Mouse (Mus musculus): ENCODE measurements around the gene Cdk5.
"Not testable (repeated sequence)": the region's sequence is repeated elsewhere in the genome, so short reads cannot be mapped to it uniquely, and the experiment has no call there.

Gene Cdk5

DNA sequence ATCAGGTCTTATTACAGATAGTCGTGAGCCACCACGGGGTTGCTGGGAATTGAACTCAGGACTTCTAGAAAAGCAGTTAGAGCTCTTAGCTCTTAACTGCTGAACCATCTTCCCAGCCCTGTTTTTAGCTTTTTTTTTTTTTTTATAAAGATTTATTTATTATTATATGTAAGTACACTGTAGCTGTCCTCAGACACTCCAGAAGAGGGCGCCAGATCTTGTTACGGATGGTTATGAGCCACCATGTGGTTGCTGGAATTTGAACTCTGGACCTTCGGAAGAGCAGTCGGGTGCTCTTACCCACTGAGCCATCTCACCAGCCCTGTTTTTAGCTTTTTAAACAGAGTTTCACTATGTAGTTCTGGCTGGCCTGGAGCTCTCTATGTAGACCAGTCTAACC lies 27.1 kb downstream of the Cdk5 start:
- DNase-seq, result not testable (repeated sequence)

GRCm38 (mm10) chr5:24394165-24394894 lies 29.0 kb downstream of the Cdk5 start:
- peak; percentile 96 to 98 for DNase-seq

DNA sequence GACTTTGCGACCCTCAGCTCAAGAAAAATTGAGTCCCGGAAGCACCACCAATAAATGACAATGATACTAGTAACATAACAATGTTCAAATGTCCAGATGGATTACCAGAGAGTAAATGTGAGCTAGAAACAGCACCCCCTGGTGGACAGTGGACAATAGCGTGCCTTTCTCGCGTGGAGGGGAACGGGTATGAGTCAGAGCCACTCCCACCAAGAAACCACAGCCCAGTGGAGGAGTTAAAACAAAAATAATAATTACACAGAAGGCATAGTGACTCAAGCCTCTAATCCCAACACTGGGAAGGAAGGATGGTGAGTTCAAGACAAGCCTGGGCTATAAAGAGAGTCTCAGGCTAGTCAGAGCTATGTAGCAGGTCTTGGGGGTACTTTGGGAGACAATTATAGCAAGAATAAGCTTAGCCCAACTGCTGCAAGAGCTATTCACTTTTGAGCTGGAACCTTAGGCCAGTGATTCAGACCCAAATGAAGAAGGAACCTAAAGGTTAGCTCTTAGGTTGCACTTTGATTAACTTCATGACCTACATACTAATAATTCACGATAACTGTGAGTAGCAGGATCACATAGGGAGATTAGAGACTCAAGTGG lies 29.8 kb downstream of the Cdk5 start, which contains the start of gene Abcb8:
TSS of gene Abcb8 (plus strand) at position 272 of the 606 bp plus-strand sequence.
- DNase-seq, result peak; percentile 84 to 91

- DNase-seq, result no peak
Measured at GRCm38 (mm10) chr5:24392724-24393123, 30.6 kb downstream of the Cdk5 start.

DNA sequence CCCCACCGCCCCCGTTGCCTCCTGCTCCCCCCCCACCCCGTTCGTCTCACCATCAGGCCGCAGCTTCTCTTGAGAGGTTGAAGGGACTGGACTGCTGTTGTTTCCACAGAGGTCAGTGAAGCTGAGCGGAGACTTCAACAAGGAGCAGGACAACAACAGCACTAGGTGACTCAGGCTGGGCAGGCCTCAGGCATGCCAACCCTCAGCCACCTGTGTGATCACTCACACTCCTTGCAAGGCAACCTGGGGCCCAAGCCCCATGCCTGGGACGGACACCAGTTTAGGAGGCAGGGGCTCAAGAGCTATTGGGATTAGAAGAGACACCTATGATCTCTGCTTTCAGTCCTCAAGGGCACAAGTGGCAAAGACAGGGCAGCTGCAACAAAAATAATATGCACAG lies 31.5 kb downstream of the Cdk5 start, which contains the start of gene Atg9b:
TSS of gene Atg9b (minus strand) at position 280 of the 400 bp plus-strand sequence.
- no peak for DNase-seq

- no peak for DNase-seq
Measured at GRCm38 (mm10) chr5:24389658-24390020, 33.7 kb downstream of the Cdk5 start.

GRCm38 (mm10) chr5:24389011-24389657 lies 34.2 kb downstream of the Cdk5 start:
- DNase-seq, result no peak

DNA sequence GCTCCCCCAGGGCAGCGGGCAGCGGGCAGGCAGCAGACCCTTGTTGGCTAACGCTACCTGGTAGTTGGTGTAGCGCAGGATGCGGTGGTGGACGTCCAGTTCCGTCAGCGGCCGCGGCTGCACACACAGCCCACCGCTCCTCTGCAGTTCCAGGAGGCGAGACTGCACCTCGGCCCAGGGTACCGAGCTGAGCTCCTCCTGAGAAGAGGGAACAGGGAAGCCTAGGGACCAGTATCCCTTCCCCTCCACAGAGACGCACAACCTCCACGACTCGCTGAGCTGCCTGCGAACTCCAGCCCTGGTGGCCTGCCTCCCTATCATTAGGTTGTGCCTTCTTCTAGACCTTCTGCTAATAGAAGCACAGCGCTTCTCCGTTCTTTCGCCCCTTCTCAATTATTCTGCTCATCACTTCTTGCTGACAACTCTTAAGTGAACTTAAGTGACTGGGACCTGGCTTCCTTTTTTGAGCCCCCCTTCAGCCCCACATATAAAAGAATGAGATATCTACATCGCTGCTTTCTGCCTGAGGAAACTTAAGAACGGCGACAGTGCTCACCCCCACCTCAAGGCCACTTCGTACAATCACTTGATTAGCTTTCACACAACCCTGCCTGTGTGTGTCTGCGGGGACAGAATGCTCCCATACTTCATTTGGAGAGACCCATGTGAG lies 34.9 kb downstream of the Cdk5 start:
- no peak for DNase-seq

DNA sequence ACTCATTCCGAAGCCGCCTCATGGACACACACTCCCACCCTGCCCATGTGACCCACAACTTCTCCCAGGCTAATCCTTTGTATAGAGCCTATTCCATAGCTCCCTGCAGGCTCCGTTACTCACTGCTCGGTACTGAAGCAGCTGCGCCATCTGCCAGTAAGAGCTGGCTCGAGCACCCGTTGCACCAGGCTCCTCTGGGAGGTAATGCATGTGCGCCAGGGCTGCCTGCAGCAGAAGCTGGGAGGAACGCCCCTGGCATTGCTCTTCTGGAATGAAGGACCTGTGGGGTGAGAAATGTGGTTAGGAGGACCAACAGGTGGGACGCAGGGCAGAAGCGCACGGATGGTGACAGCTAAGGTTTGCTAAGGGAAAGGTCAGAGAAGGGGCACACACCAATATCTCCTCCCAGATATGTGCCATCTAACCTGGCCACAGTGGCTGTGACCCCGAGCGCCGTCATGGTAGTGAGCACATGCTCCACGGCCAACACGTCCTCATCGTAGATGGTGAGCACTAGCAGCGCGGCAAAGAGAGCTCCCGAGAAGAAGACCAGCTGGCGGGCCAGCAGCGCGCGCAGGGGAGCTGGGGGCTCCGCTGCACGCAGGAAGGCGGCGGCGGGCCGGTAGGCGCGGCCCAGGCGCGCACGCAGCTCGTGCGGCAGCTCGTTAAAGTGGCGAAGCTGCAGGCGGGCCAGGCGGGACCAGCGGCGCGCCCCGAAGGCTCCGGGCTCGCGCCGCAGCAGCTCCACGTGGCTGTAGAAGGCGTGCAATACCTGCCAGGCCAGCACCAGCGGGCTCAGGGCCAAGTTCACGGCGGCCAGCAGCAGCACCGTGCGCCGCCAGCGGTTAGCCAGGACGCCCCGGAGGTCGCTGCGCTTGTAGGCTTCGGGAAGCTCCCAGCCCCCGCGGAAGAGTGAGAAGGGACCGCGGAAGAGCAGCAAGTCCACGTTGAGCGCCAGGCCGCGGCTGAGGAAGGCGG lies 35.8 kb downstream of the Cdk5 start:
- peak; percentile 54 to 72 for DNase-seq

GRCm38 (mm10) chr5:24385887-24386550 lies 37.3 kb downstream of the Cdk5 start:
- no peak for DNase-seq

DNA sequence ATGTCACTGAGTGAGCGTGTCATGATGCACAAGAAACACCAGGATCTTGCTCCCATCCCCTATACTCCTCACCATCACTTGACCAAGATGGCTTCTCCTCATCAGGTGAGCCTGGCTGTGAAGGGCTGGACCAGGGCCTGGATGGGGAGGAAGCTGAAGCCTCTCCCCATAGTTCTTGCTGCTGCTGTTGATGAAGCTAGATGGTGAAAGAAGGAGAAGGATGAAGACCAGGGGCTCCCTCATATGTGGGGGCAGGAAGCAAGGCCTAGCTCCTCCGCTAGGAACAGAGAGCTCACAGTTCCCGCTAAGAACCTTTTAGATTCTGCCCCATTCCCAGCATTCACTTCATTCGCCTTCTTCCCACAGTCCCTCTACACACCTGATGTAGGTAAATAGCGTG lies 38.0 kb downstream of the Cdk5 start:
- no peak for DNase-seq

GRCm38 (mm10) chr5:24384407-24384806 lies 38.9 kb downstream of the Cdk5 start:
- peak; percentile 43 to 46 for DNase-seq

- peak; percentile 91 to 95 for DNase-seq
Measured at GRCm38 (mm10) chr5:24383026-24383859, 40.1 kb downstream of the Cdk5 start.

DNA sequence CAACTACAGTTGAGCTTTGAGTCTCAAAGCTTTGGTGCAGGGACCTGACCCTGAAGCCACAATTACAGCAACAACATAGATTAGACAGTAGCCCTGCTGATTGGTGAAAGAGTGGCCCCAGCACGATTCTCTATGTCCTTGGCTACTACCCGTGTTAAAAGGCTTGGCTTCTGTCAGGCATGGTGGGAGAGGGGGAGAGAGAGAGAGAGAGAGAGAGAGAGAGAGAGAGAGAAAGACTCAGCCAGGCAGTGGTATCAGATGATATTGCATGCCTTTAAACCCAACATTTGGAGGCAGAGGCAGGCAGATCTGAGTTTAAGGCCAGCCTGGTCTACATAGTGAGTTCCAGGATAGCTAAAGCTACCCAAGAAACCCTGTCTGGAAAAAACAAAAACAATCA lies 41.3 kb downstream of the Cdk5 start:
- DNase-seq, result no peak

- no peak for DNase-seq
Measured at GRCm38 (mm10) chr5:24381486-24381885, 41.8 kb downstream of the Cdk5 start.

DNA sequence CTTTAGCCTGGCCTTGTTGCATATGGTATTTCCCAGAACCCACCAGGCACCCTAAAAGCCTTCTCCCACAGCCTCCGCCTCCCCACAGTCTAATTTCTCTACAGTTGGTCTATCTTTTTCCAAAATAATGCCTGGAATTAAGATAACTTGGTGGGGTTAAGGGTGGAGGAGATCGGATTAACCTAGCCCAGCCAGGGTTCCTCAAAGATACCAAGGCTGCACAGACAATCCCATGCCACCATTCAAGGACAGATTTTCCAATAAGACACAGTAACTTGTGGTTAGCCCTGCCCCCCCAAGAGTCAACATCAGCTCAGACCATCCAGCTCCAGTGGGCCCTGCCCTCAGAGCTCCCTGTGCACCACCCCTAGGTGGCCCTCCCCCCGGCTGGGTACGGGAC lies 42.8 kb downstream of the Cdk5 start:
- DNase-seq, result no peak

GRCm38 (mm10) chr5:24379501-24379900 lies 43.8 kb downstream of the Cdk5 start:
- no peak for DNase-seq

- no peak for DNase-seq
Measured at GRCm38 (mm10) chr5:24378700-24379099, 44.6 kb downstream of the Cdk5 start.

- DNase-seq, result no peak
Measured at GRCm38 (mm10) chr5:24374666-24375328, 48.5 kb downstream of the Cdk5 start.

DNA sequence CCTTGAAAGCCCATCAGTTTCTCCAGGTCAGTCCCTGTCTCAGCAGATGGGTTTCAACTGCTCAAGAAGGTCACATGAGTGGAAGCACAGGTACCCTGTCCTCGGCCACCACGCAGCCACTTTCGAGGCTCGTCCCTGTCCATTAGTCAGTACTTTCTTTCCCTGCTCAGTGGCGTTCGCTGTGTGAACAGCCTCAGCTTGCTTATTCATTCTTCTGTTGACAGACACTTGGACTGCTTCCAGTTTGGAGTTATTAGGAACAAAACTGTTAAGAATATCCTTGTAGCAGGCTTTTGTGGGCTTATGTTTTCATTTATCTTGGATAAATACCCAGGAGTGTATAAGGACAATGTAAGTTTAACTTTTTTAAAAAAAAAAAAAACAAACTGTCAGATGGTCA lies 49.1 kb downstream of the Cdk5 start:
- DNase-seq, result no peak

Data from lung, adult 18-20 months (tissue).